Mouse (Mus musculus) heart, postnatal 0 days (tissue): Measurements from ENCODE around the gene Coro1c.

Experiments
- CTCF ChIP-seq: IDR thresholded peaks from 2 replicates; pipeline ENCODE4 v1.5.1; 2016; ENCODE audit warnings: antibody characterized with exemption, control low read depth, low read depth
- EP300 ChIP-seq: IDR thresholded peaks from 2 replicates; pipeline ENCODE4 v1.6.1; 2016; ENCODE audit warnings: antibody characterized with exemption, low read depth

- TF ChIP-seq CTCF (no peak), EP300 (no peak)
These were observed 71.6 kb downstream of the Coro1c start for GRCm38 (mm10) chr5:113836961-113837360.
